Mouse (Mus musculus) embryo, embryonic 9.5 days (tissue): ENCODE data around the gene Cpped1.

Experiments
- DNase-seq: peaks from one replicate; pipeline ENCODE4 v3.0.0-alpha.2; 2017; ENCODE audit errors: extremely low spot score

Cpped1 gene

DNA sequence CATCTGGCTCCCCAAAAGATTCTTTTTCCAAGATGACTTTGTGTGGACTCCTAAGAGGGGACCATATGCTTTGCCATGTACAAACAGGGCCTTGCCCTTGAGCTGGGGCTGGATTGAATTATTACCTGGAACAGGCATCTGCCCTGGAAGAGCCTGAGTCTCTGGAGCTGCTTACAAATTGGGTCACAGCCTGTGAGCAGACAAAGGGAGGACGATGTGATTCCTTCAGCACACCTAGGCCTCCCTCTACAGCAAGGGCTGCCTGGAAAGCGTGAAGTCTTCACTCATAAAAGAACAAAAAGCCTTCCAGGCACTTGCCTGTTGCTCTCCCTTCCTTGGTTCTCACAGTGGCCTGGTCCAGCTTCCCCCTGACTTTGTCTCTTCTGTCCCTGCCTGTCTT is 136.9 kb downstream of the Cpped1 start:
- DNase-seq, result no peak

DNA sequence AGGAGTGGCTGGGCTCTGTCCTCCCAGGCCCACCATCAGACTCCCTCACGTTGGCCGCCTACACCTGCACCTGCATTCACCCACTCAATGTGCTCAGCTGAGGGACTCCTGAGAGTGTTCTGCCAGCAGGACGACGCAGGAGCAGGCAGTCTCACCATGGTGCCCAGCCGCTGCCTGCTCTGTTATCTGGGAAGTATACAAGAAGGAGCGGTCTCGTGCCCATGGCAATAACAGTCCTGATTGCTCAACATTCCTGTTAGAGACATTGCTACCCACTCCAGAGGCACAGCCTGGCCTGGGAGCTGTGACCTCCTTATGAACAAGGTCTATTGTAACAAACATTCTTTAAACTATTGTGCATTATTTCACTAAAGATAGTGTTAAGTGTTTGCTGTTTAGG is 151.3 kb downstream of the Cpped1 start:
- no peak for DNase-seq

DNA sequence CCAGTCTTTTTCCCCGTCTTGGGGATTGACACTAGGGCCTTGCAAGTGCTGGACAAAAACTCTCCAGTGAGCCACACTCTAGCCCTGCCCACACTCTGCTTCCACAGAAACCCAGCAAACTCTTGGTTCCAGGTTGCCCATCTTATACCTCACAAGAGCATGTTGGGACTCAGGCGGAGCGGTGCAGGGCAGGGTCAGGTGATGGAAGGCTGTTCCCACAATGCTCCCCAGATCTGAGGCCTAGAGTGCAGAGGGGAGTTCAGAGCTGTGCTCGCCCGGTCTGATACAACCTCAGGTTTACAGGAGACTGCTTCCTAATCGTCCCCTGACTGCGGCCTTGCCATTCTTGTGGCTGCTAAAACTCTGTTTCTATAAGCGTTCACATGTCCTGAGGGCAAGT is 151.8 kb downstream of the Cpped1 start:
- DNase-seq, result no peak

DNA sequence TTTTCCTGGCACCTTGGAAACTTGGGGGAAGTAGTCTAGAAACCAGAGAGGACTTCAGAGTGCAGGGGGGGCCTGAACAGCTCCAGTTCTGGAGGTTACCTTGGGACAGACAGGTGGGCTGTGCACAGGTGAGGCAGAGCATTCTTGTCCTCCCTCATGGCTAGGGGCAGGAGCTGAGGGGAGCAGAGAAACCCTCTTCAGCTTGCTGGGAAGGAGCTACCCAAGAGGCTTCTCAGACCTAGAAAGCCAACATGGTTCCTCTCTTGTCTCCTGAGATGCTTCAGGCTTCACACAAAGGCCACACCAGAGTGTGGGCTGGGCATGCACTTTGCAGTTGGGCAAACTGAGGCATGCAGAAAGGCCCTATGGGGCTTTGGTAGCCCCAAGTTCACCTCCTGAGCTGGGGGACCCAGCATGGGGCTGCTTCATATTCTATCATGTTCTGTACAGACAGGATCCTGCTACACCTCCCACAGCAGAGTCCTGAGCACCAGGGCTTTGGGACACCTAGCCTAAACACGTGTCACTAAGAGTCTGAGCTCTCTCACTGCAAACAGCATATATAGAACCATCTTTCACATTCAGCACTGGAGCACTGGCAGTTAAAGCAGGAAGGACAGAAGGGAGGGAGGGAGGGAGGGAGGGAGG is 152.5 kb downstream of the Cpped1 start:
- no peak for DNase-seq

DNA sequence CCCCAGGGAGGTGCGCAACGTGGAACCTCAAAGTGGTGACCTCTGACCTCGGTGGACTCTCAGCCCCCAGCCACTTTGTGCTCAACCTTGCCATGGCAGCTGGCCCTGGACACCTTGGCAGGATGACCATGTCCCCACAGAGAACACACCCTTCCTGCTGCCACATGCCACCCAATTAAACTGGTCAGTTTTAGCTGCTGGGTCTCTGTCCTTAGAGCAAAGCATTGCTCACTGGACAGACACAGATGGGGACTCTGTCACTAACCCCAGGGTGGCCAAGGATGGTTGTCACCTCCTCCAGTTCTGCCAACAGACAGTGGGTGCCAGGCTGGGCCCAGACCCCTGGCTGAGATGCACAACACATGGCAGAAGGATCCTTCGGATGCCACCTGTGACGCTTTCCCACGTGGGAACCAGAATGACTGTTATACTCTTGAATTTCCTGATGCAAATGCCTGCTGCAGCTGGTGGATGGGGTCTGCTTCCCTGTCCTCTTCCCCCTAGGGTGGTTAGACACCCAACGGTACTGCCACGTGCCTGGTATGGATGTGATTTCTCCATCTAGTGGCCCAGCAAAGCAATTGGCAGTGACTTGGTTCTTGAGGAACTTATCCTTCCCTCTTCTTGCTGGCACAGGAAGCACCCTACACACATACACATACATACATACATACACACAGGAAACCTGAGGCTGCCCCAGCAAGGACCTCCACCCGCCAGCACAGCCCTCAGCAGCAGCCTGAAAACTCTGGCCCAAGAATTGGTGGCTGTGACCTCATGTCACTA is 153.8 kb downstream of the Cpped1 start:
- DNase-seq, result no peak

DNA sequence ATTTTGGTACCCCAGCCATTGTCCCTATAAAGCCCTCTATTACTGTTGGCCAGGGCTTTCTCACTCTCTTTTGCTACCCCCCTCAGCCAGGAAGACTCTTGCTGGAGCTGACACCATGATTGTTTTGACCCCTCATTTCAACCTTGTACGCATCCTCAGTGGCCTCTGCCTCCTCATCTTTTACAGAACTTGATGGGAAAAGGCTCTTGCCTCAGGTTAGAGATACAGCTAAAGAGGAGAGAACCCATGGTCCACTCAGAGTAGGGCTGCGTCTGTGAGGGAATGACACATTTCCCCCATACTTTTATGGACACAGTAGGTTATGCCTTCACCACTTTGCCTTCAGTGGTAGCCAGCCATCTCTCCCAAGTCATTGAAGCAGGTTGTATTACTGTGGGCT is 155.1 kb downstream of the Cpped1 start:
- DNase-seq, result no peak
